Mouse (Mus musculus): ENCODE results near the gene Ppp1ca.

- TF ChIP-seq CTCF (IDR thresholded peaks at IDR 0.05; ENCODE audit: low read depth) (no peak; the same call in 1 of the 2 replicates), EP300 (IDR thresholded peaks at IDR 0.05; ENCODE audit: low read depth) (no peak)
Observed at GRCm38 (mm10) chr19:4172925-4173324, 18.9 kb upstream of the Ppp1ca start.

Data from liver, postnatal 0 days (tissue).